Mouse (Mus musculus) ovary, postnatal 36 days (tissue): ENCODE results near the gene Rpl32.

Source experiments
- DNase-seq: peaks from one replicate; pipeline ENCODE4 v3.0.0; 2022; ENCODE audit warnings: low spot score, mixed read lengths

Rpl32 gene

DNA sequence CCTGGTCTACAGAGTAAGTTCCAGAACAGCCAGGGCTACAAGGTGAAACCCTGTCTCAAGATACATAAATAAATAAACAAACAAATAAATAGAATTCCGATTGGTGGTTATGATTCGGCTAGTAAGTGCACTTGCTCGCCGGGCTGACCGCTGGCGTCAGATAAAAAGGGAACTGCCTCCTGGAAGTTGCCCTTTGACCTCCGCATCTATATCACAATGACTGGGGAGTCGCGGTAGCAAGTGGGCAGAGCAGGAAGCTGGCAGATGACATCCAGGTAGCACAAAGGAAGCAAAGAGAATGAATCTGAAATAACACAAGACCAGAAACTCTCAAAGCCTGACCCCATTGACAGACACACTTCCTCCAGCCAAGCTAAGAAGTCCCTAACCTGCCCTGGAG lies 41.2 kb downstream of the Rpl32 start:
- no peak for DNase-seq

- DNase-seq: peak; percentile 33
Observed at GRCm38 (mm10) chr6:115764179-115764578, 44.4 kb downstream of the Rpl32 start.

DNA sequence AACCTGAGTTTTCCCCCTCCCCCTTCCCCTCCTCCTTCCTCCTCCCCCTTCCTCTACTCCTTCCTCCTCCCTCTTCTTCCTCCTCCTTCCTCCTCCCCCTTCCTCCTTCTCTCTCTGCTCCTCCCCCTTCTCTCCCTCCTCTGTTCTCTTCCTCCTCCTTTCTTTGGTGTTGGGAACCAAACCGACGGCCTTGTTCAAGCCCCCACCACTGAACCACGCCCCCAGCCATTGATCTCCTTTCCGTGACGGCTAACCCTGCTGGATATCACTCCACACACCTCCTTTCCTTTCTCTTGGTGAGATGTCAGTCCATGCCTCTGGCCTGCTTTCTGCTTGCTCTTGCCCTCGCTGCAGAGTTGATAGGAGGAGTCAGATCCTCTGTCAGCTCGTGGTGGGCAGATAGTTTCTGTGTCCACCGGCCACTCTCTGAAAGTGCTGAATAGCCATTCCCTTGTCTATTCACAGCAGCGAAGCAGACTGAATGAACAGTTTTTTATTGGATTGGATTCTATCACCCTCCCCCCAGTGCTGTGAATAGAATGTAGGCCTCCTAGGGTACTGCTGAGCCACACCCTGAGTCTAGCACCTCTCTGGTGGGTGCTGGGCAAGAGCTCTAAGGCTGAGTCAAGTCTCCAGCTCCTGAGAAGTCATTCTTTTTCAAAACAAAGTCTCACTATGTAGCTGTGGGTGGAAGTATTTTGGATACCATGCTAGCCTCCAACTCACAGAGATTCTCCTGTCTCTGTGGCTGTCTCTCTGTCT lies 46.4 kb downstream of the Rpl32 start, which contains the start of gene Tmem40:
TSS of gene Tmem40 (minus strand) at position 416 of the 762 bp plus-strand sequence.
- DNase-seq: peak; percentile 16

DNA sequence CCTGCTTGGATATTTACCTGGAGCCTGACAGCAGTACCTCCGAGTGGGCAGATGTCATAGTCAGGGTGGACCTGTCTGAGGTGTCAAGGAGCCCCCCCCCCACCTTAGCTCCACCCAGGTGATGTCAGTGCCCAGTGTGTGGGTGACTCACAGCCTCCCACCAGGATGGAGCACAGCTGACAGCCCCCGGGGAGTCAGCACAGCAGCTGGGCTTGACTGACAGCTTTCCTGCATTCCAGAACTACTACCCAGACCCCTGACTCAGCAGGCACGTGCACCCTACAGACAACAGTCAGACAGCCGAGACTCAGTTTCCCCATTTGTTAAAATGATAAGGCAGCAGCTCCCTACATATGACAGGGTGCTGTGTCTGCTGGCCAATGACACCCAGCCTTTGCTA lies 47.6 kb downstream of the Rpl32 start:
- no peak for DNase-seq

GRCm38 (mm10) chr6:115760137-115760536 lies 48.4 kb downstream of the Rpl32 start:
- DNase-seq: no peak

- DNase-seq: no peak
Observed at GRCm38 (mm10) chr6:115759461-115759860, 49.1 kb downstream of the Rpl32 start.

GRCm38 (mm10) chr6:115758981-115759435 lies 49.5 kb downstream of the Rpl32 start:
- DNase-seq: no peak

DNA sequence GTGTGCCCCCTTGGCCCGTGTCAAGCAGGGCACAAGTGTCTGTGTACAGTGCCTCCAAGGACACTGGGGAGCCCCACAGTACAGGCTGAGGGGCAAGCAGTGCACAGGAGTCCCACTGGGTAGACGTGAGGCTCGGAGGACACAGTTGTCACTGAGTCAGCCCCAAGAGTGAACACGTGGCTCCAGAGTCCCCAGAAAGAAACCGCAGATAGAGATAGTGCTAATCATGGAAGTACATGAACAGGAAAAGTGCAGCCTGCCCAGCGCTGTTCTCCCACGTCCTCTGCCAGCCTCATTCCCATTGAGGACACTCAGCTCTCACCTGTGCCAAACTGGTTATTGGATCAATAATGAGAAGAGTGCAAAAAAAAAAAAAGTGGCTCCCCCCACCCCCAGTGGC lies 53.0 kb downstream of the Rpl32 start:
- no peak for DNase-seq
